Mouse (Mus musculus): ENCODE measurements around the gene Nup88. TPM values are rescaled to one million over a fixed set of nuclear protein-coding genes. Genes with fewer than 3 reads are reported as not detected.
A peak's percentile ranks its signal among the peaks of the same experiment; 100 is the strongest.

Gene Nup88
- 10 to 100 TPM; 56.0 to 60.3 TPM for total RNA-seq (2021)
- long read RNA-seq, experiment 1, transcript Nup88-203 (17 exons, 2,453 nt) = minor isoform, 10 of 41 reads
- long read RNA-seq, experiment 1, transcript Nup88-202 (17 exons, 2,389 nt) = major isoform, 23 of 41 reads
- long read RNA-seq, experiment 1, partial matches to known transcripts = 2 of 41 reads
- long read RNA-seq, experiment 1, other reads (novel, unspliced or antisense) = 5 of 41 reads
- long read RNA-seq, experiment 2, transcript Nup88-202 (17 exons, 2,389 nt) = major isoform, 8 of 15 reads
- long read RNA-seq, experiment 2, partial matches to known transcripts = 3 of 15 reads
- long read RNA-seq, experiment 2, other reads (novel, unspliced or antisense) = 3 of 15 reads

GRCm38 (mm10) chr11:70969821-70970559 is at the start of gene Nup88, which contains the start of gene Rpain:
Nup88 (minus strand) TSS chr11:70969973.
Rpain (plus strand) TSS chr11:70970213.
- DNase-seq = peak; percentile 91 to 93

GRCm38 (mm10) chr11:71018416-71019200 is 48.8 kb upstream of the Nup88 start:
- DNase-seq = no peak

GRCm38 (mm10) chr11:71017051-71017450 is 47.3 kb upstream of the Nup88 start:
- DNase-seq = no peak

GRCm38 (mm10) chr11:71012743-71013142 is 43.0 kb upstream of the Nup88 start:
- DNase-seq = no peak

GRCm38 (mm10) chr11:71008321-71008720 is 38.5 kb upstream of the Nup88 start:
- peak; percentile 49 to 64 for DNase-seq

- no peak for DNase-seq
Measured at GRCm38 (mm10) chr11:71007831-71008230, 38.1 kb upstream of the Nup88 start.

GRCm38 (mm10) chr11:71007026-71007425 is 37.3 kb upstream of the Nup88 start:
- DNase-seq = peak; percentile 42 to 56

- no peak for DNase-seq
Measured at GRCm38 (mm10) chr11:71005046-71005445, 35.3 kb upstream of the Nup88 start.

- peak; percentile 97 for DNase-seq
Measured at GRCm38 (mm10) chr11:71004316-71004773, 34.6 kb upstream of the Nup88 start, which contains the start of gene Dhx33. Dhx33 (minus strand) TSS chr11:71004437.

- DNase-seq = peak; percentile 73 to 77
Measured at GRCm38 (mm10) chr11:71003611-71004315, 34.0 kb upstream of the Nup88 start.

- no peak for DNase-seq
Measured at GRCm38 (mm10) chr11:71001167-71001566, 31.4 kb upstream of the Nup88 start.

- DNase-seq = peak; percentile 97 to 98
Measured at GRCm38 (mm10) chr11:70982557-70983228, 12.9 kb upstream of the Nup88 start, which contains the start of gene C1qbp. C1qbp (minus strand) TSS chr11:70983026.

GRCm38 (mm10) chr11:70982030-70982429 is 12.3 kb upstream of the Nup88 start:
- DNase-seq = no peak

- DNase-seq = no peak
Measured at GRCm38 (mm10) chr11:70980751-70981510, 11.2 kb upstream of the Nup88 start.

- no peak for DNase-seq
Measured at GRCm38 (mm10) chr11:70980232-70980631, 10.5 kb upstream of the Nup88 start.

- DNase-seq = no peak
Measured at GRCm38 (mm10) chr11:70977293-70977692, 7.5 kb upstream of the Nup88 start.

GRCm38 (mm10) chr11:70975193-70975592 is 5.4 kb upstream of the Nup88 start:
- DNase-seq = no peak

- DNase-seq = no peak
Measured at GRCm38 (mm10) chr11:70973947-70974346, 4.2 kb upstream of the Nup88 start.

- no peak for DNase-seq
Measured at GRCm38 (mm10) chr11:70972586-70972985, 2.8 kb upstream of the Nup88 start.
